Mouse (Mus musculus): ENCODE results near the gene Slc22a20. TPM values are rescaled to one million over a fixed set of nuclear protein-coding genes. Genes with fewer than 3 reads are reported as not detected.

The Slc22a20 gene
- polyA plus RNA-seq, 1 experiment from 2014 or later, result not detected

DNA sequence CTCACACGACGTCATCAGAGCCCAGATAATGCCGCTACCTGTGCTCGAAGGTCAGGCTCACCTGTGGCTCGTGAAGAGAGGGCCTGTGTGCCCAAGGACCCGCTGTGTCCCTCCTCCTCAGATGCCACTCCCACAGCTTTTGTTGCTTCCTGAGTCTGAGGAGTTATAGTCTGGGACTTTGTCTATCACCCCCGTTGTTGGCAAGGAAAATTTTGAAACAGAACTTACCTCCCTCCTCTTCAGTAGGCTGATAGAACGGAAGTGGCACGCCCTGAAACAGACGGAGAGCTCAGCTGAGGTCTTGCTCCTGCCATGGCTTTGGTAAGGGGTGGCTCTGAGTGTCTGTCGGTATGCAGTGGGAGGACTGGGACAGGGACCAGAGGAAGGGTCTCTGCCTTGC lies 35.7 kb downstream of the Slc22a20 start:
- H3K4me2 ChIP-seq, result no peak overlapping the region
- H3K36me3 ChIP-seq, result peaks cover 90% of the 10 kb centered on the region
- 92% methylated on average over 11 of the region's 11 CpGs for WGBS

DNA sequence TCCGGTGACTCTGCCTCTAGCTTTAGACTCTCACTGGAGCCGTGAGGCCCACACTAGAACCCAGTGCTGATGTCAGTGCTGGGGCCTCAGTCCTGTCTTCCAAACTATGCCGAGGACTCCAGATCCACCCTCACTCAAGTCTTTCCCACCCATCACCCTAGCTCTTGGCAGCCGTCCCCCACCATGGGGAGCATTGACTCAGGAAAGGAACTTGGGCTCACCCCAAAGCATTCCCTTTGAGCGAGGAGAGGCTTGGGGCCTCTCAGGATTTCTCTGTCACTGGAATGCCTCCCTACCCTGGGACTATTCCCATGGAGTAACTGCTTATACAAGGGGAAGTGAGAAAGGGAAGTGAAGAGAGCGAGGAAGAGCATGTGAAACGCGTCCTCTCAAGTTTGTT lies 40.1 kb downstream of the Slc22a20 start:
- ATAC-seq (ENCODE audit: insufficient number of reproducible peaks, insufficient read depth, low FRiP score, low TSS enrichment, low read depth), result no peak
- peaks cover 80% of the 10 kb centered on the region for H3K36me3 ChIP-seq
- H3K4me1 ChIP-seq, result peaks cover 12% of the 10 kb centered on the region
- H3K4me2 ChIP-seq, result no peak overlapping the region
- H3K27me3 ChIP-seq, result no peaks in the 10 kb centered on the region
- WGBS, result 81% methylated on average over 8 of the region's 8 CpGs
- H3K27ac ChIP-seq, result no peak overlapping the region
- no peak overlapping the region for H3K4me3 ChIP-seq
- peak overlapping the region; percentile 40; the same call in 1 of the 2 replicates for H3K9ac ChIP-seq
- H3K9me3 ChIP-seq, result no peaks in the 10 kb centered on the region

More for the DNA sequence above, 35.7 kb downstream of the Slc22a20 start:
- ATAC-seq (ENCODE audit: insufficient number of reproducible peaks, insufficient read depth, low FRiP score, low TSS enrichment, low read depth), result no peak
- H3K27ac ChIP-seq, result no peak overlapping the region
- H3K9ac ChIP-seq, result no peak overlapping the region
- H3K27me3 ChIP-seq, result no peaks in the 10 kb centered on the region
- H3K4me1 ChIP-seq, result peaks cover 25% of the 10 kb centered on the region
- no peaks in the 10 kb centered on the region for H3K9me3 ChIP-seq
- no peak overlapping the region for H3K4me3 ChIP-seq

DNA sequence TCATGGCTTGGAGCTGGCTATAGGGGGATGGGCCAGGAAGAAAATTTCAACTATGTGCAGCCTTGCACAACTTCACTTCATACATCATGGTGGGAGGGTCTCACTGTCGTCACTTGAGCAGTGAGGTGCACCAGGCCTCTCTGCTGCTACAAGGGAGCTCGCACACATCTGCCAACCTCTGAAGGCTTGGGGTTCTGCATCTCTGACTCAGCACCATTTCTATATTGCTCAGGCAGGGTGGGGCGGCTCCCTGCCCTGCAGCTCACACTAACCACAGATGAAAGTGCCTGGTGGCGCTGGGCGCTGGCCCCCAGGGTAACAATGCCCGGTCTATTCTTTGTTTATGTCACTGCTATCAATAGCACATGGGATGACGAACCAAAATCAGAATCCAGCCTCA lies 40.9 kb downstream of the Slc22a20 start:
- Histone ChIP-seq H3K9ac (0 out of 2 replicates have a peak overlapping the region, but pooled peaks have one; percentile 21), H3K4me3 (no peak overlapping the region), H3K36me3 (peaks cover 80% of the 10 kb centered on the region), H3K27ac (peak overlapping the region; percentile 55; the same call in 1 of the 2 replicates), H3K4me2 (no peak overlapping the region), H3K4me1 (peaks cover 19% of the 10 kb centered on the region), H3K27me3 (no peaks in the 10 kb centered on the region), H3K9me3 (no peaks in the 10 kb centered on the region)
- WGBS, result 71% methylated on average over 7 of the region's 7 CpGs
- ATAC-seq (ENCODE audit: insufficient number of reproducible peaks, insufficient read depth, low FRiP score, low TSS enrichment, low read depth), result peak; percentile 27; the same call in 1 of the 2 replicates

DNA sequence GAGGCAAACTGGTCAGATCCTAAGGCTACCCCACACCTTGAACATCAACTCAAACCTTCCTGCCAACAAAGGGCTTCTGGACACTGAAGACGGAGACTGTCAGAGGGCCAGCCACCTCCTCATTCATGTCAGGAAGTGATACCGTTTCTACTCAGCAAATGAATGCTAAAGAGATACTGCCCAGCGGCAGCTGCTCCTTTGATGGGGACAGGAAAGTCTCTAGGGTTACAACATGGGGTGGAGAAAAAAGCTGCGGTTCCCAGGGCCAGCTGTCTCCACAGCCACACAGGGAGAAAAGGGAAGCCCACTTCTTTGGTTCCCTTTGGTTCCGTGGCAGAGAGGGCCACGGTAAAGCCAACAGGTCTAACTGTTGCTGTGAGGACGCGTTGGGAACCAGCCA lies 41.8 kb downstream of the Slc22a20 start:
- Histone ChIP-seq H3K9me3 (no peaks in the 10 kb centered on the region), H3K9ac (no peak overlapping the region), H3K4me2 (no peak overlapping the region), H3K27ac (no peak overlapping the region; the same call in 1 of the 2 replicates), H3K4me1 (peaks cover 26% of the 10 kb centered on the region), H3K27me3 (no peaks in the 10 kb centered on the region), H3K36me3 (peaks cover 79% of the 10 kb centered on the region), H3K4me3 (no peak overlapping the region)
- WGBS, result 79% methylated on average over 8 of the region's 8 CpGs
- ATAC-seq (ENCODE audit: insufficient number of reproducible peaks, insufficient read depth, low FRiP score, low TSS enrichment, low read depth), result no peak

DNA sequence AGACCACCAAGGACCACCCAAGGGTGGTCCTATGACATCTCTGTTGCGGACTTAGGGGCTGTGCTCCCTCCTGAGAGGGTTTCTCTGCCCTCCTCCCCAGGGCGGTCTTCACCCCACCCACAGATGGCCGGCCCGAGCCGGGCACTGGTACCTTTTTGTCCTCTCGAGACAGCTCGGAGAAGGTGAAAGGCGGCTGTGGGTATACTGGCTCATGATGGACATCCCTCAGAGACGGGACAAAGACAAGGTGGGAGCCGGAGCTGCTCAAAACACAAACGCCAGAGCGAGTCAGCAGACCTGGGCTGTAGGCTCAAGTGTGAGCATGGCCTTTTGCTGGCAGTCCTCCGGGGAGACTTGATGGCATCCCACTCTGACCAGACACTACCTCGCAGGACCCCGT lies 42.5 kb downstream of the Slc22a20 start:
- Histone ChIP-seq H3K27ac (no peak overlapping the region), H3K4me1 (peaks cover 26% of the 10 kb centered on the region), H3K4me2 (no peak overlapping the region), H3K27me3 (no peaks in the 10 kb centered on the region), H3K36me3 (peaks cover 75% of the 10 kb centered on the region), H3K9ac (0 out of 2 replicates have a peak overlapping the region, but pooled peaks have one; percentile 6), H3K9me3 (no peaks in the 10 kb centered on the region), H3K4me3 (no peak overlapping the region)
- 93% methylated on average over 15 of the region's 15 CpGs for WGBS
- no peak for ATAC-seq (ENCODE audit: insufficient number of reproducible peaks, insufficient read depth, low FRiP score, low TSS enrichment, low read depth)

DNA sequence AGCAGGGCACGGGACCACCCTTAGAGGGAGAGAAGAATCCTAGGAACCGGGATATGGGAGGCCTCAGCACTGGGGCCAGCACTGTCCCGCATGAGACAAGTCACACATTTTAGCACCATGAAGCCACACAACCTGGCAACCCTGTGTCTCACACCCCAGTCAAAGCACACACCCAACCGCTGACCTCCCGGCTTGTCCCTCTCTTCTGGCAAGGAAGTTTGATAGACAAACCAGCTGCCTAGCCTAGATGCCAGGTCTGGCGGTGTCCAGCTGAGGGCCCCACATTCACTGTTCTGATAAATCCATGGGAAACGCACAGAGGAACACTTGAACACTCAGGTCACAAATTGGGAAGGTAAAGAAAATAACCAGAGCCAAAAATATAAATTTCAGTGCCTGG lies 43.4 kb downstream of the Slc22a20 start:
- no peak for ATAC-seq (ENCODE audit: insufficient number of reproducible peaks, insufficient read depth, low FRiP score, low TSS enrichment, low read depth)
- Histone ChIP-seq H3K4me2 (no peak overlapping the region), H3K9ac (no peak overlapping the region), H3K4me3 (no peak overlapping the region), H3K4me1 (peaks cover 33% of the 10 kb centered on the region), H3K27me3 (no peaks in the 10 kb centered on the region), H3K27ac (no peak overlapping the region), H3K36me3 (peaks cover 67% of the 10 kb centered on the region), H3K9me3 (no peaks in the 10 kb centered on the region)
- 94% methylated on average over 7 of the region's 7 CpGs for WGBS

DNA sequence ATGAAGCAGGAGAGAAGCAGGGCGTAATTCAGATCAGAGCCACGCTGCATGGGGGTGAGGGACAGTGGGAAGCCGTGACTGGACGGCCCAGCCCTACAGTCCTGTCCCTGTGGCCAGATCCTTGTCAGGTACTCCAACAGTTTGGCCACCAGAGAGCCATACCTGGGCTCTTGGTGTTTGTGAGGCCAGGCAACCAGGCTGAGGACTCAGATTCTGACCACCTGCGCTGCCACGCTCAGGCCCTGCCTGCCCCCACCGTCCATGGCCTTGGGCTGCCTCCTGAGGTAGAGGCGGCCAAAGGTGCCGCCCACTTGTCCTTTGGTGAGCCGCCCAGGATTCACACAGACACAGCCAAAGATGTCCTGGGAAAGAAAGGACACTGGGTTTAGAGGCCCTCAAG lies 45.3 kb downstream of the Slc22a20 start:
- Histone ChIP-seq H3K9me3 (no peaks in the 10 kb centered on the region), H3K4me2 (no peak overlapping the region), H3K36me3 (peaks cover 52% of the 10 kb centered on the region), H3K27me3 (no peaks in the 10 kb centered on the region), H3K4me1 (peaks cover 38% of the 10 kb centered on the region), H3K4me3 (no peak overlapping the region), H3K27ac (peak overlapping the region; percentile 88), H3K9ac (0 out of 2 replicates have a peak overlapping the region, but pooled peaks have one; percentile 2)
- WGBS, result 84% methylated on average over 10 of the region's 10 CpGs
- no peak for ATAC-seq (ENCODE audit: insufficient number of reproducible peaks, insufficient read depth, low FRiP score, low TSS enrichment, low read depth)

DNA sequence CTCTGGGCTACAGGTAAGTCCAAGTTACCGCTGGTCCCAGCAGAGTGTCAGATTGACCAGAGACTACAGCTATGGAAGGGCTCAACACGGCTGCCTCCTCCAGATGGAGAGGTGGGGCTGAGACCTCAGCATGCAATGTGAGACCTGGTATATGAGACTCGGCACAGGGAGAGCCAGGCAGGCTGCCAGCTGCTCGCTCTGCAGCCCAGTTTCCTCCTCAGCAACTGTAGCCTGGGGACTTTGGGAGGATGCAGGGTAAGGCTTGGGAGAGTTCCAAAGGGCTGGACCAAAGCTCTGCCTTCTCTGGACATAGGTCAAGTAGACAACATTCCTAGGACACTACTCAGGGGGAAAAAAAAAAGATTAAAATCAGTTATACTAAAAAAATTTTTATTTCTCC lies 45.8 kb downstream of the Slc22a20 start:
- H3K27me3 ChIP-seq, result no peaks in the 10 kb centered on the region
- H3K4me1 ChIP-seq, result peaks cover 34% of the 10 kb centered on the region
- H3K9me3 ChIP-seq, result no peaks in the 10 kb centered on the region
- H3K27ac ChIP-seq, result peak overlapping the region; percentile 88
- 0 out of 2 replicates have a peak, but pooled peaks have one; percentile 48 for ATAC-seq (ENCODE audit: insufficient number of reproducible peaks, insufficient read depth, low FRiP score, low TSS enrichment, low read depth)
- peaks cover 48% of the 10 kb centered on the region for H3K36me3 ChIP-seq
- 0 out of 2 replicates have a peak overlapping the region, but pooled peaks have one; percentile 32 for H3K9ac ChIP-seq
- H3K4me3 ChIP-seq, result no peak overlapping the region
- 44% methylated on average over 4 of the region's 4 CpGs for WGBS
- no peak overlapping the region for H3K4me2 ChIP-seq

DNA sequence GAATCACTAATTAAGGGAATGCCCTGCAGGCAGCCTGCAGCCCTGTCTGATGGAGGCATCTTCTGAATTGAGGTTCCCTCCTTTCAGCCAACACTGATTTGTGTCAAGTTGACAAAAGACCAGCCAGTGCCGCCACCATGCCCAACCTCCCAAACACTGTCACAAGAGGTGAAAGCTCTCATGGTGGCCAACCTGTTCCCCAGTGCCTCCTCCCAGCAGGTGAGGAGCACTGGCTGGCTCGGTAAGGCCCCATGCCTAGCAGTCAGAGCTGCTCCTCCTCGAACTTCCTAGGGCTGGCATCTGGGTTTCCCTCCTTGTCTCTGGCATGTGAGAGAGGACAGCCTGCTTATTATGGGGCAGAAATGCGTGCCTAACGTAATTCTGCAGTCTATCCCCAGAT lies 46.2 kb downstream of the Slc22a20 start:
- 0 out of 2 replicates have a peak overlapping the region, but pooled peaks have one; percentile 32 for H3K9ac ChIP-seq
- 76% methylated on average over 5 of the region's 5 CpGs for WGBS
- no peak for ATAC-seq (ENCODE audit: insufficient number of reproducible peaks, insufficient read depth, low FRiP score, low TSS enrichment, low read depth)
- peak overlapping the region; percentile 88 for H3K27ac ChIP-seq
- peaks cover 46% of the 10 kb centered on the region for H3K36me3 ChIP-seq
- H3K4me1 ChIP-seq, result peaks cover 30% of the 10 kb centered on the region
- no peak overlapping the region for H3K4me2 ChIP-seq
- no peaks in the 10 kb centered on the region for H3K27me3 ChIP-seq
- no peaks in the 10 kb centered on the region for H3K9me3 ChIP-seq
- no peak overlapping the region for H3K4me3 ChIP-seq

DNA sequence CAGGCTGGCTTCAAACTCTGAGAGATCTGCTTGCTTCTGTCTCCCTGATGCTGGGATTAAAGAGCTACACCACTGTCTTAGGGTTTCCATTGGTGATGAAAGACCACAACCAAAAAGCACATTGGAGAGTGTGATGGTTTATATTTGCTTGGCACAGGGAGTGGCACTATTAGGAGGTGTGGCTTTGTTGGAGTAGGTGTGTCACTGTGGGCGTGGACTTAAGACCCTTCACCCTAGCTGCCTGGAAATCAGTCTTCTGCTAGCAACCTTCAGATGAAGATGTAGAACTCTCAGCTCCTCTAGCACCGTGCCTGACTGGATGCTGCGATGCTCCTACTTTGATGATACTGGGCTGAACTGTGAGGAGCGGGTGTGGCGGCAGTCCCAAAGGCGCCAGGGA lies 47.4 kb downstream of the Slc22a20 start:
- Histone ChIP-seq H3K4me2 (no peak overlapping the region), H3K9me3 (no peaks in the 10 kb centered on the region), H3K4me1 (peaks cover 27% of the 10 kb centered on the region), H3K36me3 (peaks cover 42% of the 10 kb centered on the region), H3K27ac (no peak overlapping the region), H3K9ac (no peak overlapping the region), H3K27me3 (no peaks in the 10 kb centered on the region), H3K4me3 (no peak overlapping the region)
- no peak for ATAC-seq (ENCODE audit: insufficient number of reproducible peaks, insufficient read depth, low FRiP score, low TSS enrichment, low read depth)
- 87% methylated on average over 6 of the region's 6 CpGs for WGBS

DNA sequence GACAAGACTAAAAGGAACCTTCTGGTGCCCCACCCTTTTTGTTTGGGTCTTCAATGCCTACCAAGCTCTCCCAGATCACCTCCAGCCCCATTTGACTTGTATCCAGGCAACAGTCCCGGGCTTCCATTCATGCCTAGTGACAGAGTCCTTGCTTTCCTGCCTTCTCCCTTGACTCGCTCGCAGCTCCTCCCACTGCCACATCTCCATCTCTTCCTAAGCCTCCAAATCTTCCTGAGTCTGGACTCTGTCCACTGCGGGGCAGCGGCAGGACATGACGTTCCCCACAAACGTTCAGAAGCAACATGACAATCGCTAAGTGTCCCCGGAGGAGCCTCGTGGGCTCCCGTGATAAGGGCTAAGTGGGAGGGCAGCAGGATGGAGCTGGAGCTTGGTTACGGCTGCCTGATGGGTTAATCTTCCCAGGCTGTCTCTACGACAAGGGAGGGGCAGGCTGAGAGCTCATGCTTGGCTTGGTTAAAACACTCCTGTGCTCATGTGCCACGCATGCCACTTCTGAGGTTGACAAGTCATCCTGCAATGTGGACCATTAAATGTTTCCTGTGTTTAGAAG lies 48.0 kb downstream of the Slc22a20 start:
- Histone ChIP-seq H3K27ac (no peak overlapping the region), H3K4me1 (peaks cover 27% of the 10 kb centered on the region), H3K4me3 (no peak overlapping the region), H3K27me3 (no peaks in the 10 kb centered on the region), H3K9ac (0 out of 2 replicates have a peak overlapping the region, but pooled peaks have one; percentile 40), H3K4me2 (no peak overlapping the region), H3K9me3 (no peaks in the 10 kb centered on the region), H3K36me3 (peaks cover 36% of the 10 kb centered on the region)
- 48% methylated on average over 14 of the region's 14 CpGs for WGBS
- no peak for ATAC-seq (ENCODE audit: insufficient number of reproducible peaks, insufficient read depth, low FRiP score, low TSS enrichment, low read depth)

DNA sequence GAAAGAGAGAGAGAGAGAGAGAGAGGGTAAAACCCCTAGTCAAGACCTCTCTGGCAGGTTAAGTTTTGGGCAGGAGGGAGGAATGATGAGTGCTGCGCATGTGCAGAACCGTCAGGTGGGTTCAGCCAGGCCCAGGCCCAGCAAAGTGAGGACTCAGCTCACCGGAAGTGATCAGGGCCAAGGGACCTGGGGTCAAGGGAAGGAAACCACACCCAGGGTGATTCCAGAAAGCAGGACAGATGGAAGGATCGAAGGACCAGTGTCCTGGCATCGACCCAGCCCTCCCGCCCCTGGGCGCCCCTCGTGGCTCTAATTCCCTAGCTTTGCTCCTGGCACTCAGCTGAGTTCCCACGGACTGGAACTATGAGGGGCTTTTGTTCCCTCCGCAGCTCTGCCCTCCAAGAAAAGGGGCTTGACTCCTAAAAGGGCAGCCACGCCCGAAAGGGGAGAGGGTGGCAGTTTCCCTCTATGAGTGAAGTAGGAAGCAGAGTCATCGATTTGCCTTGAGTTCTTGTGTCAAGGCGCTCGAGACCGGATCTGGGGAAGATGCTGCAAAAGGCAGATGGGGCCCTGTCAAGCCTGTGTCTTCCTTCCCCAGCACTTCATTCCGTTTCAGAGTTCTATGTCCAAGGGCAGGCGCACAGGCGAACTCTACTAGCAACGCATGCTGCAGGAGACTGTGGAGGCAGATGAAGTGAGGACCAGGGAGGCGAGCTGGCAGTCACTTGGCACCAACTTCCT lies 48.7 kb downstream of the Slc22a20 start:
- H3K36me3 ChIP-seq, result peaks cover 29% of the 10 kb centered on the region
- H3K4me2 ChIP-seq, result no peak overlapping the region
- 79% methylated on average over 21 of the region's 21 CpGs for WGBS
- H3K27ac ChIP-seq, result no peak overlapping the region
- ATAC-seq (ENCODE audit: insufficient number of reproducible peaks, insufficient read depth, low FRiP score, low TSS enrichment, low read depth), result no peak
- no peaks in the 10 kb centered on the region for H3K9me3 ChIP-seq
- no peak overlapping the region for H3K4me3 ChIP-seq
- no peak overlapping the region for H3K9ac ChIP-seq
- no peaks in the 10 kb centered on the region for H3K27me3 ChIP-seq
- H3K4me1 ChIP-seq, result peaks cover 27% of the 10 kb centered on the region

Data from embryonic facial prominence, embryonic 13.5 days (tissue).